Mouse (Mus musculus) bone marrow, adult 2 months (tissue): ENCODE measurements around the gene Fgf22.

ENCODE experiments used
- CTCF ChIP-seq: fragments of 200-500 bp; IDR thresholded peaks from 2 replicates; pipeline ENCODE4 v1.5.1; 2011; ENCODE audit warnings: low read length, control low read depth; ENCODE audit not compliant: control insufficient read depth, insufficient read depth
- POLR2A ChIP-seq: fragments of 200-500 bp; IDR thresholded peaks from 2 replicates; pipeline ENCODE4 v1.6.1; 2011; ENCODE audit warnings: low read depth, mild to moderate bottlenecking, control low read depth, low read length, borderline replicate concordance; ENCODE audit not compliant: control insufficient read depth

GRCm38 (mm10) chr10:79779784-79780663 is 25.1 kb downstream of the Fgf22 start:
- TF ChIP-seq POLR2A (no peak; the same call in 1 of the 2 replicates), CTCF (peak; percentile 78)
